Mouse (Mus musculus) liver, adult 2 months (tissue): Measurements from ENCODE around the gene Sirpb1a.
"Not testable (repeated sequence)": the region's sequence is repeated elsewhere in the genome, so short reads cannot be mapped to it uniquely, and the experiment has no call there.

Experiments used
- CTCF ChIP-seq: fragments of 200-500 bp; IDR thresholded peaks from 2 replicates; pipeline ENCODE4 v1.5.1; 2011; ENCODE audit warnings: low read depth, low read length, control low read depth
- POLR2A ChIP-seq: fragments of 200-500 bp; IDR thresholded peaks from 2 replicates; pipeline ENCODE4 v1.6.1; 2011; ENCODE audit warnings: low read length, control low read depth; ENCODE audit not compliant: insufficient read depth; ENCODE audit errors: extremely low read depth

DNA sequence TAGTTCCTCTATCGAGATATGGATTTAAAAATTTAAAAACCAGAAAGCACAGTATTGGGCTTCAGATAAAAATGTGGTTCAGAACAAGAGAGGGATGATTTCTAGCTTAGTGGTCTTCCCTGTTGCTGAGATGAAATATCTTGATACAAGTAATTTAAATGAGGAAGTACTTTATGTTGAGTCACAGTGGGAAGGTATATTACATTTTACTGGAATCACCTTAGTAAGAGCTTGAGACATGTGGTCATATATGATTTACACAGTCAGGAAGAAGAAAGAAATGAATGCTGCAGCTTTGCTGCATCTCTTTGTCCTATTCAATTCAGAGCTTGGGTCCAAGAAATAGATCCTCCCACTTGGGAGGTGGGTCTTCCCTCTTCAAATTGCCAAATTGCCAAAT, 13.5 kb upstream of the Sirpb1a start:
- TF ChIP-seq POLR2A, CTCF: not testable (repeated sequence)
